ENCODE assay signal across 29 mouse cellular contexts in genomic region chr1:190216621-190217020, GRCm38 (mm10). TPM values are rescaled to one million over a fixed set of nuclear protein-coding genes. Genes with fewer than 3 reads are reported as not detected.
A peak's percentile ranks its signal among the peaks of the same experiment; 100 is the strongest.
DNase-seq lines count a peak whose midpoint lies in the region; ATAC-seq lines count a peak whose summit lies in the region.
"Had no signal": no experiment of that assay in that cellular context is flagged by ENCODE, and none has a peak within 500 bp of the region (broad histone marks: within the 10 kb centered on the region; RNA-seq: fewer than 3 reads in every experiment).

No protein-coding gene starts in this region.

- no peak overlapping the region for H3K9ac ChIP-seq in forebrain, embryonic 12.5 days
- no peak overlapping the region for H3K9ac ChIP-seq in forebrain, embryonic 14.5 days (ENCODE audit: low read length)
- H3K9ac ChIP-seq in midbrain, embryonic 11.5 days (ENCODE audit: low read length), result no peak overlapping the region
- no peak overlapping the region for H3K9ac ChIP-seq in midbrain, embryonic 16.5 days (ENCODE audit: low read depth, low read length)
- H3K9ac ChIP-seq in midbrain, embryonic 13.5 days (replicated peaks), result no peak overlapping the region
- H3K9ac ChIP-seq: embryonic facial prominence, embryonic 13.5 days; embryonic facial prominence, embryonic 15.5 days; forebrain, embryonic 13.5 days had no signal

- H3K4me2 ChIP-seq in forebrain, embryonic 12.5 days, result no peak overlapping the region
- H3K4me2 ChIP-seq in forebrain, embryonic 14.5 days (ENCODE audit: low read length), result no peak overlapping the region
- H3K4me2 ChIP-seq in midbrain, embryonic 11.5 days, result no peak overlapping the region
- 0 out of 2 replicates have a peak overlapping the region, but pooled peaks have one; percentile 11 for H3K4me2 ChIP-seq in midbrain, embryonic 16.5 days (ENCODE audit: low read length)
- H3K4me2 ChIP-seq in midbrain, embryonic 13.5 days (replicated peaks), result no peak overlapping the region
- H3K4me2 ChIP-seq: embryonic facial prominence, embryonic 13.5 days; embryonic facial prominence, embryonic 15.5 days; forebrain, embryonic 13.5 days had no signal

- H3K4me3 ChIP-seq in forebrain, embryonic 12.5 days (replicated peaks), result no peak overlapping the region
- no peak overlapping the region for H3K4me3 ChIP-seq in forebrain, embryonic 14.5 days (ENCODE audit: low read depth, low read length)
- no peak overlapping the region for H3K4me3 ChIP-seq in midbrain, embryonic 11.5 days (ENCODE audit: low read depth, low read length)
- H3K4me3 ChIP-seq in midbrain, embryonic 10.5 days, result no peak overlapping the region
- no peak overlapping the region for H3K4me3 ChIP-seq in midbrain, embryonic 16.5 days (ENCODE audit: low read depth, low read length)
- H3K4me3 ChIP-seq in midbrain, embryonic 13.5 days (replicated peaks), result no peak overlapping the region
- H3K4me3 ChIP-seq: embryonic facial prominence, embryonic 13.5 days; embryonic facial prominence, embryonic 15.5 days; erythroblast, embryonic 14.5 days; forebrain, embryonic 10.5 days; forebrain, embryonic 13.5 days had no signal

- H3K27me3 ChIP-seq in forebrain, embryonic 12.5 days, result peaks cover 6% of the 10 kb centered on the region; the same call in 1 of the 2 replicates
- H3K27me3 ChIP-seq in forebrain, embryonic 14.5 days (replicated peaks; ENCODE audit: control insufficient read depth, insufficient read depth, low read length), result no peaks in the 10 kb centered on the region
- H3K27me3 ChIP-seq in midbrain, embryonic 11.5 days (ENCODE audit: control insufficient read depth, insufficient read depth, low read length), result no peaks in the 10 kb centered on the region
- no peaks in the 10 kb centered on the region for H3K27me3 ChIP-seq in midbrain, embryonic 10.5 days (ENCODE audit: low read depth, poor library complexity, severe bottlenecking)
- no peaks in the 10 kb centered on the region for H3K27me3 ChIP-seq in midbrain, embryonic 16.5 days (ENCODE audit: control insufficient read depth, insufficient read depth, low read depth, low read length)
- no peaks in the 10 kb centered on the region for H3K27me3 ChIP-seq in midbrain, embryonic 13.5 days
- H3K27me3 ChIP-seq: embryonic facial prominence, embryonic 13.5 days; embryonic facial prominence, embryonic 15.5 days had no signal

- no peak for ATAC-seq in forebrain, embryonic 12.5 days (ENCODE audit: low FRiP score)
- no peak for ATAC-seq in forebrain, embryonic 14.5 days
- ATAC-seq in midbrain, embryonic 11.5 days (ENCODE audit: low FRiP score), result no peak
- ATAC-seq in midbrain, embryonic 16.5 days, result no peak
- ATAC-seq in midbrain, embryonic 13.5 days, result no peak
- ATAC-seq: activated CD4-positive, CD25-positive, alpha-beta regulatory T cell, adult 4 months; CD4-positive, CD25-positive, alpha-beta regulatory T cell, adult 4 months; forebrain, embryonic 13.5 days; forebrain, embryonic 16.5 days; Patski had no signal

- no peaks in the 10 kb centered on the region for H3K36me3 ChIP-seq in forebrain, embryonic 12.5 days (replicated peaks)
- H3K36me3 ChIP-seq in forebrain, embryonic 14.5 days (ENCODE audit: control insufficient read depth, insufficient read depth, low read length), result no peaks in the 10 kb centered on the region
- no peaks in the 10 kb centered on the region for H3K36me3 ChIP-seq in midbrain, embryonic 11.5 days (ENCODE audit: control insufficient read depth, insufficient read depth, low read length)
- no peaks in the 10 kb centered on the region for H3K36me3 ChIP-seq in midbrain, embryonic 10.5 days
- H3K36me3 ChIP-seq in midbrain, embryonic 16.5 days (ENCODE audit: control insufficient read depth, insufficient read depth, low read length), result no peaks in the 10 kb centered on the region
- no peaks in the 10 kb centered on the region for H3K36me3 ChIP-seq in midbrain, embryonic 13.5 days
- H3K36me3 ChIP-seq: embryonic facial prominence, embryonic 13.5 days; embryonic facial prominence, embryonic 15.5 days; forebrain, embryonic 10.5 days; G1E had no signal

- H3K9me3 ChIP-seq in forebrain, embryonic 12.5 days, result no peaks in the 10 kb centered on the region
- no peaks in the 10 kb centered on the region for H3K9me3 ChIP-seq in forebrain, embryonic 14.5 days (replicated peaks; ENCODE audit: control insufficient read depth, low read length)
- H3K9me3 ChIP-seq in midbrain, embryonic 11.5 days (ENCODE audit: control insufficient read depth, low read length), result no peaks in the 10 kb centered on the region
- no peaks in the 10 kb centered on the region; the same call in 1 of the 2 replicates for H3K9me3 ChIP-seq in midbrain, embryonic 10.5 days (replicated peaks)
- no peaks in the 10 kb centered on the region; the same call in 1 of the 2 replicates for H3K9me3 ChIP-seq in midbrain, embryonic 16.5 days (replicated peaks; ENCODE audit: control insufficient read depth, low read length, poor library complexity, severe bottlenecking)
- 0 out of 2 replicates have a peak, but pooled peaks cover 5% of the 10 kb centered on the region for H3K9me3 ChIP-seq in midbrain, embryonic 13.5 days
- H3K9me3 ChIP-seq: embryonic facial prominence, embryonic 13.5 days; embryonic facial prominence, embryonic 15.5 days; forebrain, embryonic 10.5 days; forebrain, embryonic 13.5 days had no signal

- no peak for DNase-seq in forebrain, embryonic 14.5 days (ENCODE audit: low spot score)
- DNase-seq in midbrain, embryonic 11.5 days (ENCODE audit: low spot score, missing footprints), result peak; percentile 74
- DNase-seq in midbrain, embryonic 10.5 days (ENCODE audit: low spot score), result no peak
- peak; percentile 74 for DNase-seq in retina, postnatal 1 day
- no peak for DNase-seq in liver
- DNase-seq: adrenal gland, adult 8-10 months; adrenal gland, postnatal 14 days; adrenal gland, postnatal 36 days; B cell, adult 2 months; cerebellum, adult 11 months; cerebellum, adult 18-20 months; cerebellum, adult 8-10 months; cerebellum, adult 9-11 months; cerebellum, postnatal 14 days; cerebellum, postnatal 36 days; embryo, embryonic 11 days had no signal

- WGBS in forebrain, embryonic 12.5 days, result 83% methylated on average over 15 of the region's 15 CpGs
- 86% methylated on average over 15 of the region's 15 CpGs for WGBS in forebrain, embryonic 14.5 days
- 69% methylated on average over 15 of the region's 15 CpGs for WGBS in midbrain, embryonic 11.5 days
- 80% methylated on average over 15 of the region's 15 CpGs for WGBS in midbrain, embryonic 10.5 days
- 58% methylated on average over 15 of the region's 15 CpGs for WGBS in midbrain, embryonic 16.5 days
- WGBS in midbrain, embryonic 13.5 days, result 63% methylated on average over 15 of the region's 15 CpGs

- 0 out of 2 replicates have a peak overlapping the region, but pooled peaks have one; percentile 42 for H3K27ac ChIP-seq in forebrain, embryonic 12.5 days
- H3K27ac ChIP-seq in forebrain, embryonic 14.5 days (ENCODE audit: low read depth, low read length), result no peak overlapping the region
- H3K27ac ChIP-seq in midbrain, embryonic 11.5 days (ENCODE audit: low read depth, low read length), result no peak overlapping the region
- no peak overlapping the region for H3K27ac ChIP-seq in midbrain, embryonic 10.5 days (replicated peaks)
- H3K27ac ChIP-seq in midbrain, embryonic 16.5 days (ENCODE audit: low read length), result no peak overlapping the region
- H3K27ac ChIP-seq in midbrain, embryonic 13.5 days, result no peak overlapping the region
- H3K27ac ChIP-seq: embryonic facial prominence, embryonic 13.5 days; embryonic facial prominence, embryonic 15.5 days; forebrain, embryonic 10.5 days; forebrain, embryonic 13.5 days had no signal

- peaks cover 9% of the 10 kb centered on the region; the same call in 1 of the 2 replicates for H3K4me1 ChIP-seq in forebrain, embryonic 12.5 days
- no peaks in the 10 kb centered on the region for H3K4me1 ChIP-seq in forebrain, embryonic 14.5 days (ENCODE audit: control insufficient read depth, insufficient read depth, low read length)
- no peaks in the 10 kb centered on the region for H3K4me1 ChIP-seq in midbrain, embryonic 11.5 days (ENCODE audit: control insufficient read depth, insufficient read depth, low read length)
- peaks cover 9% of the 10 kb centered on the region; the same call in 1 of the 2 replicates for H3K4me1 ChIP-seq in midbrain, embryonic 10.5 days
- no peaks in the 10 kb centered on the region for H3K4me1 ChIP-seq in midbrain, embryonic 16.5 days (ENCODE audit: control insufficient read depth, insufficient read depth, low read length)
- 0 out of 2 replicates have a peak, but pooled peaks cover 3% of the 10 kb centered on the region for H3K4me1 ChIP-seq in midbrain, embryonic 13.5 days (replicated peaks)
- H3K4me1 ChIP-seq: embryonic facial prominence, embryonic 13.5 days; embryonic facial prominence, embryonic 15.5 days; forebrain, embryonic 13.5 days had no signal

RNA-seq across cellular contexts. Expression of gene Prox1, which starts 46.1 kb away (rescaled TPM):
- 13.4 and 16.3 TPM in 2 replicates for polyA plus RNA-seq in forebrain, embryonic 12.5 days (2016; fragmentation: Nextera tagmentation; extraction: Ambion mirVana)
- polyA plus RNA-seq in forebrain, embryonic 14.5 days (2014; fragmentation: Nextera tagmentation; extraction: Ambion mirVana), result 10.2 and 12.8 TPM in 2 replicates
- polyA plus RNA-seq in midbrain, embryonic 11.5 days (2014; fragmentation: Nextera tagmentation; extraction: Ambion mirVana), result 8.3 TPM in 2 replicates
- polyA plus RNA-seq in midbrain, embryonic 10.5 days (2016; fragmentation: Nextera tagmentation; extraction: Ambion mirVana), result 6.5 and 10.3 TPM in 2 replicates
- 15.9 and 33.5 TPM in 2 replicates for polyA plus RNA-seq in midbrain, embryonic 16.5 days (2015; fragmentation: Nextera tagmentation; extraction: Ambion mirVana)
- polyA plus RNA-seq in midbrain, embryonic 13.5 days (2015; fragmentation: Nextera tagmentation; extraction: Ambion mirVana), result 9.7 and 12.1 TPM in 2 replicates
- polyA plus RNA-seq: G1E had no signal

Comparison
In these comparisons a context has a peak if more than half of its experiments do, and no peak if none do; other contexts are left out.
1. DNase-seq: peak in midbrain, embryonic 11.5 days (single experiment) and retina, postnatal 1 day (single experiment); none in forebrain, embryonic 14.5 days (single experiment), midbrain, embryonic 10.5 days (single experiment) and liver (single experiment).